ENCODE assay signal across 14 mouse cellular contexts in genomic region chr11:62876445-62876844, GRCm38 (mm10). TPM values are rescaled to one million over a fixed set of nuclear protein-coding genes. Genes with fewer than 3 reads are reported as not detected.
"Had no signal": no experiment of that assay in that cellular context is flagged by ENCODE, and none has a peak within 500 bp of the region (broad histone marks: within the 10 kb centered on the region; RNA-seq: fewer than 3 reads in every experiment).

No protein-coding gene starts in this region.

- H3K36me3 ChIP-seq: kidney, embryonic 15.5 days; liver, embryonic 13.5 days; neural tube, embryonic 12.5 days; neural tube, embryonic 15.5 days; stomach, embryonic 15.5 days had no signal

- H3K9me3 ChIP-seq: kidney, embryonic 15.5 days; liver, embryonic 13.5 days; neural tube, embryonic 12.5 days; neural tube, embryonic 15.5 days; stomach, embryonic 15.5 days had no signal

- H3K27ac ChIP-seq: kidney, embryonic 15.5 days; left cerebral cortex, adult 2 months; liver, embryonic 13.5 days; neural tube, embryonic 12.5 days; neural tube, embryonic 15.5 days; stomach, embryonic 15.5 days had no signal

- H3K27me3 ChIP-seq: kidney, embryonic 15.5 days; liver, embryonic 13.5 days; neural tube, embryonic 12.5 days; neural tube, embryonic 15.5 days; stomach, embryonic 15.5 days had no signal

- DNase-seq: kidney, postnatal 10 days; layer of hippocampus, postnatal 36 days; liver, embryonic 13.5 days; lung, adult 2 months; lung, postnatal 14 days; lung, postnatal 4 days; midbrain, embryonic 14.5 days; thymus, postnatal 25 days had no signal

- H3K4me1 ChIP-seq: neural tube, embryonic 12.5 days; stomach, embryonic 15.5 days had no signal

- H3K4me3 ChIP-seq: kidney, embryonic 15.5 days; left cerebral cortex, adult 2 months; liver, embryonic 13.5 days; neural tube, embryonic 12.5 days; neural tube, embryonic 15.5 days; stomach, embryonic 15.5 days had no signal

RNA-seq across cellular contexts. Expression of gene Fbxw10, which starts 29.6 kb away (rescaled TPM):
- polyA plus RNA-seq: liver, adult 2 months had no signal
